Mouse (Mus musculus): ENCODE measurements at regions not wholly inside any gene's neighbourhood (a gene's known extent, or its start where the extent isn't known, plus 50 kb on each side); places are given as distances from the start of the nearest gene placed in this dataset.

- no peak for TF ChIP-seq CTCF (IDR thresholded peaks at IDR 0.05; ENCODE audit: borderline replicate concordance, extremely low read depth, insufficient read depth, insufficient read length)
- no peak for TF ChIP-seq POLR2A (IDR thresholded peaks at IDR 0.05; ENCODE audit: borderline replicate concordance, extremely low read depth, insufficient read depth, insufficient read length, poor library complexity, severe bottlenecking)
- peak; percentile 53 for DNase-seq (ENCODE audit: low read depth)
Observed at GRCm38 (mm10) chr14:95082877-95083276, 798.2 kb upstream of the 4921530L21Rik start.

- DNase-seq (ENCODE audit: low read depth): peak; percentile 17
Observed at GRCm38 (mm10) chr14:95091691-95092395, 789.2 kb upstream of the 4921530L21Rik start.

- TF ChIP-seq CTCF (IDR thresholded peaks at IDR 0.05; ENCODE audit: borderline replicate concordance, extremely low read depth, insufficient read depth, insufficient read length) (no peak), POLR2A (IDR thresholded peaks at IDR 0.05; ENCODE audit: borderline replicate concordance, extremely low read depth, insufficient read depth, insufficient read length, poor library complexity, severe bottlenecking) (no peak)
- peak; percentile 45 for DNase-seq (ENCODE audit: low read depth)
Observed at GRCm38 (mm10) chr14:95113863-95114262, 767.2 kb upstream of the 4921530L21Rik start.

Data from brain, embryonic 14.5 days (tissue).